Mouse (Mus musculus): ENCODE measurements around the gene Trex2. TPM values are rescaled to one million over a fixed set of nuclear protein-coding genes. Genes with fewer than 3 reads are reported as not detected.

The Trex2 gene
- total and polyA plus RNA-seq, 3 experiments = not detected

DNA sequence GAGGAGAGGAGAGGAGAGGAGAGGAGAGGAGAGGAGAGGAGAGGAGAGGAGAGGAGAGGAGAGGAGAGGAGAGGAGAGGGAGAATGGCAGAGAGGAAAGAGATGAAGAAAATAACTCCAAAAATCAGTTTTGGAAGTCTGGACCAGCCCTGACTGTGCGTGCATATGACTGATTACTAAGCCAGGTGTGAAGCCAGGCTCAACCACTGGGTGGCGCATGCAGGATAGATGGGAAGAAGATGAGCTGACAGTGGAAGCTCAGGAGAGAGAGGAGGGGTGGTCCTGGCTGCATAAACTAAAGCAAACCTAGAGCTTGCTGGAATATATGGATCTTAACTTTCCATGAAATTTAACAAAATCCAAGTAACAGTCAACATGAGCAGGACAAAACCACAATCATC lies 16.8 kb upstream of the Trex2 start:
- no peak for DNase-seq (ENCODE audit: low spot score)
- Histone ChIP-seq H3K4me1 (ENCODE audit: insufficient read depth, low read depth, low read length) (no peaks in the 10 kb centered on the region), H3K4me3 (ENCODE audit: low read depth, low read length) (no peak overlapping the region), H3K27me3 (ENCODE audit: insufficient read depth, low read length) (no peaks in the 10 kb centered on the region), H3K9me3 (replicated peaks) (no peaks in the 10 kb centered on the region), H3K36me3 (replicated peaks) (peaks cover 59% of the 10 kb centered on the region)
- TF ChIP-seq CTCF (IDR thresholded peaks at IDR 0.05; ENCODE audit: low read depth, low read length) (0 out of 2 replicates have a peak, but pooled peaks have one; percentile 26), POLR2AphosphoS5 (IDR thresholded peaks at IDR 0.05; ENCODE audit: insufficient replicate concordance, low read depth, low read length) (no peak)
- no peak for ATAC-seq (ENCODE audit: extremely low read depth, insufficient number of reproducible peaks, low FRiP score, poor library complexity, severe bottlenecking)

DNA sequence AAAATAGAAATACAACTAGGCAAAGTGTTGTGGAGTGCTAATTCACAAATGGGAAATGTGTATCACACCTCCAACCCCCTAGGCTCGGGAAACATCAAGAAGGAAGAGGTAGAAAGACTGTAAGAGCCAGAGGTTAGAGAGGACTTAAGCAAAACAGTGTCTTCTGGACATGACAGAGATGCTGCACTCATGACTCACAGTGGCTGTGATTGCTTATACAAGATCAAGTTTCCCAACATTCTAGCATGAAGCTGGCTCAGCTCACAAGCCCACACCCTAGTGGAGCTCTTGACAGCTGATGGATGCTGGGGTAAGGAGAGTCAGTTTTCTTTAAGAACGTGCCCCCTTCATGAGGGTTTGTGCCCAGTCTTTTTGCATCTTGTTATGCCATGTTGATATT lies 6.3 kb upstream of the Trex2 start:
- no peak overlapping the region for H3K4me3 ChIP-seq (ENCODE audit: low read depth, low read length)
- TF ChIP-seq GATA1 (IDR thresholded peaks at IDR 0.05; ENCODE audit: borderline replicate concordance, low read length) (no peak), POLR2AphosphoS5 (IDR thresholded peaks at IDR 0.05; ENCODE audit: insufficient replicate concordance, low read depth, low read length) (no peak), CTCF (IDR thresholded peaks at IDR 0.05; ENCODE audit: low read depth, low read length) (no peak), GATA2 (IDR thresholded peaks at IDR 0.05; ENCODE audit: borderline replicate concordance, low read depth, low read length) (no peak), TAL1 (conservative IDR thresholded peaks at IDR 0.05; ENCODE audit: low read depth, low read length) (no peak)
- DNase-seq (ENCODE audit: low spot score) (no peak), ATAC-seq (ENCODE audit: extremely low read depth, insufficient number of reproducible peaks, low FRiP score, poor library complexity, severe bottlenecking) (no peak)
- H3K9me3 ChIP-seq (replicated peaks) = no peaks in the 10 kb centered on the region
- H3K4me1 ChIP-seq (ENCODE audit: insufficient read depth, low read depth, low read length) = no peaks in the 10 kb centered on the region
- peaks cover 46% of the 10 kb centered on the region for H3K36me3 ChIP-seq (replicated peaks)
- no peaks in the 10 kb centered on the region for H3K27me3 ChIP-seq (ENCODE audit: insufficient read depth, low read length)

DNA sequence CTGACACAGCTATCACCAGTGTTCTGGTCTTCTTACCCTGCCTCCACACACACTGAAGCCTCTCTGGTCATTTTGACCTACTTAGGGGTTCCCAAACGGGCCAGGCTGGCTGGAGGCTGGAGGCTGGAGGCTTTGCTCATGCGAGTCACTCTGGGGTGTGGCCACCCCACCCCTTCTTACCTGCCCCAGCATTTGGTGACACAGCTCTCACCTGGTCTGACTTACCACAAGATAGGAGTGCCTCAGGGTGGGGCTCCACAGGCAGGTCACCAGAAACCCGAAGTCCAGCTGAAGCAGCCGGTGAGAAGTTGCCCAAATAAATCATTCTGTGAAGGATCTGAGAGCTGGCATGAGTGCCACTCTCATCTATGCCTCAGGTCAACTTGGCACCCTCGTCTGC lies 2.3 kb downstream of the Trex2 start:
- DNase-seq (ENCODE audit: low spot score) (no peak), ATAC-seq (ENCODE audit: extremely low read depth, insufficient number of reproducible peaks, low FRiP score, poor library complexity, severe bottlenecking) (no peak)
- TF ChIP-seq GATA1 (IDR thresholded peaks at IDR 0.05; ENCODE audit: borderline replicate concordance, low read length) = no peak
- TF ChIP-seq POLR2AphosphoS5 (IDR thresholded peaks at IDR 0.05; ENCODE audit: insufficient replicate concordance, low read depth, low read length) = no peak
- no peak for TF ChIP-seq CTCF (IDR thresholded peaks at IDR 0.05; ENCODE audit: low read depth, low read length)
- TF ChIP-seq GATA2 (IDR thresholded peaks at IDR 0.05; ENCODE audit: borderline replicate concordance, low read depth, low read length) = no peak
- no peak for TF ChIP-seq TAL1 (conservative IDR thresholded peaks at IDR 0.05; ENCODE audit: low read depth, low read length)
- Histone ChIP-seq H3K36me3 (replicated peaks) (peaks cover 24% of the 10 kb centered on the region), H3K9me3 (replicated peaks) (no peaks in the 10 kb centered on the region), H3K4me1 (ENCODE audit: insufficient read depth, low read depth, low read length) (no peaks in the 10 kb centered on the region), H3K4me3 (ENCODE audit: low read depth, low read length) (no peak overlapping the region), H3K27me3 (ENCODE audit: insufficient read depth, low read length) (no peaks in the 10 kb centered on the region; the same call in 1 of the 2 replicates)

DNA sequence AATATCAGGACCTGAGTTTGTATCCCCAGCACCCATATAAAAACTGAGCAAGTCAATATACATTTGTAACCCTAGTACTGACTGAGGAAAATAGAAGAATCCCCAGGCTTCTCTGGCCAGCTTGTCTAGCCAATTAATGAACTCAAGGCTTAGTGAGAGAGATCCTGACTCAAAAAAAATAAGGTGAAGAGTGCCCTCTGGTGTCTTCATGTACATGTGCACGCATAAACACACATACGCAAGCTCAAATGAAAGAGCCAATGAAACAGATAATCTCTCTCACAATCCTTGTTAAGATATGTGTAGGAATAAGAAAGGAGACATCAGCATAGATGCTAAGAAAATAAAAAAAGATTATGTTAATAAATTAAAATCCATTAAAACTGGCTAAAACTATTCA lies 5.1 kb downstream of the Trex2 start:
- Histone ChIP-seq H3K4me3 (ENCODE audit: low read depth, low read length) (no peak overlapping the region), H3K27me3 (ENCODE audit: insufficient read depth, low read length) (no peaks in the 10 kb centered on the region; the same call in 1 of the 2 replicates), H3K4me1 (ENCODE audit: insufficient read depth, low read depth, low read length) (no peaks in the 10 kb centered on the region), H3K9me3 (replicated peaks) (no peaks in the 10 kb centered on the region), H3K36me3 (replicated peaks) (no peaks in the 10 kb centered on the region)
- ATAC-seq (ENCODE audit: extremely low read depth, insufficient number of reproducible peaks, low FRiP score, poor library complexity, severe bottlenecking) = no peak
- TF ChIP-seq TAL1 (conservative IDR thresholded peaks at IDR 0.05; ENCODE audit: low read depth, low read length) (no peak), CTCF (IDR thresholded peaks at IDR 0.05; ENCODE audit: low read depth, low read length) (no peak), GATA1 (IDR thresholded peaks at IDR 0.05; ENCODE audit: borderline replicate concordance, low read length) (no peak), POLR2AphosphoS5 (IDR thresholded peaks at IDR 0.05; ENCODE audit: insufficient replicate concordance, low read depth, low read length) (no peak), GATA2 (IDR thresholded peaks at IDR 0.05; ENCODE audit: borderline replicate concordance, low read depth, low read length) (no peak)
- no peak for DNase-seq (ENCODE audit: low spot score)

DNA sequence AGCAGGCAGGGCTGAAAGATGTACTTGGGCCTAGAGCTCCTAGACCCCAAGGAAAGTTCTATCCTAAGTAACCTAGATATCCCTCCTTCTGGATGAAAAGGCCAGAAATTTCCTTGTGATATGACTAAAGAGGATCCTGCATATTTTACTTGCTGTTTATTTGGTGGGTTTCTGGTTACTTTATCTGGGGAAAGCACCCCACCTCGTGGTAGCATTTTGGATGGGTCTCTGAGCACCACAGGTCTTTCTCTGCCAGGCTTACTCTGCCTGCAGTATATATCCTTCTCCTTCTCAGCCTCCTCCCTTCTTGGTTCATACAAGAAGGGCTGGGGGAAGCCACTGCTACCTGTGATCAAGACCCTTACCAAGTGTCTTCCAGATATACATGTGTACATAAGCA lies 22.4 kb downstream of the Trex2 start:
- Histone ChIP-seq H3K4me3 (ENCODE audit: low read depth, low read length) (no peak overlapping the region), H3K36me3 (replicated peaks) (no peaks in the 10 kb centered on the region), H3K27me3 (ENCODE audit: insufficient read depth, low read length) (peaks cover 5% of the 10 kb centered on the region; the same call in 1 of the 2 replicates), H3K9me3 (replicated peaks) (no peaks in the 10 kb centered on the region), H3K4me1 (ENCODE audit: insufficient read depth, low read depth, low read length) (no peaks in the 10 kb centered on the region)
- DNase-seq (ENCODE audit: low spot score) (no peak), ATAC-seq (ENCODE audit: extremely low read depth, insufficient number of reproducible peaks, low FRiP score, poor library complexity, severe bottlenecking) (no peak)
- TF ChIP-seq GATA1 (IDR thresholded peaks at IDR 0.05; ENCODE audit: borderline replicate concordance, low read length) (no peak), CTCF (IDR thresholded peaks at IDR 0.05; ENCODE audit: low read depth, low read length) (no peak), POLR2AphosphoS5 (IDR thresholded peaks at IDR 0.05; ENCODE audit: insufficient replicate concordance, low read depth, low read length) (no peak), GATA2 (IDR thresholded peaks at IDR 0.05; ENCODE audit: borderline replicate concordance, low read depth, low read length) (no peak), TAL1 (conservative IDR thresholded peaks at IDR 0.05; ENCODE audit: low read depth, low read length) (no peak)

DNA sequence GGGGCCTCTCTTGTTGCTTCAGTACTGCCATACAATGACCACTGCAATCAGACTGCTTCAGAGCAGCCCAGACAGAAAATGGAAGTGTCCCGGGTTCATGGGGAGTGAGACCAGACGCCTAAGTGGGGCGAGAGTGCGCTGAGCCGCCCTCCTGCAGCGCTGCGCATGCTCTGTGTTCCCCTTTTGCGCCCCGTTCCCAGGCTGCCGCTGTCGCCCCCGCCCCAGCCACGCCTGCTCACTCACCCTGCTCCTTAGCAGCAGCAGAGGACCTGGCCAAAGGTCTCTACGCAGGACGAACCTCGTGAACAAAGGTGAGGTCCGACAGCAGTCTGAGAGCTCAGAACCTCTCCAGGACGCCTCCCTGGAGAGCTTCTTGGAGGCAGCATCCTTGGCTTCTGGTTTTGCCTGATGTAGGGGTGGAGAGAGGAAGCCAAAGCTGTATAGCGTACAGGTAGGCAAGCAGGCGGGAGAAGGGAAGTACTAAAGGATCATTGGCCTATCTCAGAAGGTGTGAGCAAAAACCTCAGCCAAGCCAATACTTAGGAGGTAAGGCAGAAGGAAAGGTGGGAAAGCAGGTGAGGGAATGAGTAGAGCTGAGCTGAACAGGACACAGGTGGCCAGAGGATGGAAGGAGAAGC lies 24.1 kb downstream of the Trex2 start, which contains the start of gene Zfp92:
Gene Zfp92 (plus strand): TSS at position 217 of the 638 bp plus-strand sequence.
- TF ChIP-seq CTCF (IDR thresholded peaks at IDR 0.05; ENCODE audit: low read depth, low read length) (no peak), GATA2 (IDR thresholded peaks at IDR 0.05; ENCODE audit: borderline replicate concordance, low read depth, low read length) (no peak), TAL1 (conservative IDR thresholded peaks at IDR 0.05; ENCODE audit: low read depth, low read length) (no peak), POLR2AphosphoS5 (IDR thresholded peaks at IDR 0.05; ENCODE audit: insufficient replicate concordance, low read depth, low read length) (no peak), GATA1 (IDR thresholded peaks at IDR 0.05; ENCODE audit: borderline replicate concordance, low read length) (no peak)
- no peaks in the 10 kb centered on the region for H3K36me3 ChIP-seq (replicated peaks)
- no peak for ATAC-seq (ENCODE audit: extremely low read depth, insufficient number of reproducible peaks, low FRiP score, poor library complexity, severe bottlenecking)
- no peak for DNase-seq (ENCODE audit: low spot score)
- H3K4me3 ChIP-seq (ENCODE audit: low read depth, low read length) = no peak within 1 kb of the TSS
- no peaks in the 10 kb centered on the region for H3K9me3 ChIP-seq (replicated peaks)
- peaks cover 5% of the 10 kb centered on the region; the same call in 1 of the 2 replicates for H3K27me3 ChIP-seq (ENCODE audit: insufficient read depth, low read length)
- no peaks in the 10 kb centered on the region for H3K4me1 ChIP-seq (ENCODE audit: insufficient read depth, low read depth, low read length)

All from G1E (cell line).